Mouse (Mus musculus) gastrocnemius, postnatal 4 days (tissue): Measurements from ENCODE around the gene Ctcf. TPM values are rescaled to one million over a fixed set of nuclear protein-coding genes. Genes with fewer than 3 reads are reported as not detected.

Source experiments
- DNase-seq, 2 experiments: peaks; one replicate each; pipeline ENCODE4 v3.0.0; 2021 to 2022; ENCODE audit warnings: low spot score in 2 of 2, mixed read lengths in 2 of 2
- total RNA-seq, 2 experiments: library from RNA; stranded (reverse); gene quantifications; 2 replicates each; pipeline ENCODE4 v1.2.3; 2021

Gene Ctcf
- total RNA-seq, 2 experiments from 2014 or later = 57.4 to 58.4 TPM

- no peak for DNase-seq
Observed at GRCm38 (mm10) chr8:105699488-105700215, 63.3 kb downstream of the Ctcf start.

- DNase-seq = peak in 1 of 2 experiments; percentile 40
Observed at GRCm38 (mm10) chr8:105700566-105700965, 64.2 kb downstream of the Ctcf start.

- peak; percentile 97 for DNase-seq
Observed at GRCm38 (mm10) chr8:105700966-105701824, 64.8 kb downstream of the Ctcf start, which contains the start of the genes Acd and Pard6a. Gene Acd (minus strand): TSS chr8:105701102. Gene Pard6a (plus strand): TSS chr8:105701148.

- DNase-seq = no peak
Observed at GRCm38 (mm10) chr8:105702001-105702401, 65.6 kb downstream of the Ctcf start.

GRCm38 (mm10) chr8:105702731-105703415, 66.5 kb downstream of the Ctcf start:
- no peak for DNase-seq

- no peak for DNase-seq
Observed at GRCm38 (mm10) chr8:105704146-105704812, 67.9 kb downstream of the Ctcf start.

GRCm38 (mm10) chr8:105704955-105705354, 68.6 kb downstream of the Ctcf start:
- DNase-seq = no peak

GRCm38 (mm10) chr8:105706426-105706825, 70.1 kb downstream of the Ctcf start:
- no peak for DNase-seq

GRCm38 (mm10) chr8:105707498-105708403, 71.4 kb downstream of the Ctcf start, which contains the start of the genes 4933405L10Rik and Enkd1:
Gene 4933405L10Rik (plus strand): TSS chr8:105707655.
Gene Enkd1 (minus strand): TSS chr8:105708210.
- DNase-seq = peak; percentile 48 to 81

GRCm38 (mm10) chr8:105708675-105709074, 72.3 kb downstream of the Ctcf start:
- no peak for DNase-seq

- DNase-seq = no peak
Observed at GRCm38 (mm10) chr8:105709317-105709716, 72.9 kb downstream of the Ctcf start.

GRCm38 (mm10) chr8:105712286-105712685, 75.9 kb downstream of the Ctcf start:
- DNase-seq = no peak

- DNase-seq = peak; percentile 80 to 88
Observed at GRCm38 (mm10) chr8:105714139-105714538, 77.8 kb downstream of the Ctcf start.

GRCm38 (mm10) chr8:105715042-105715441, 78.7 kb downstream of the Ctcf start:
- no peak for DNase-seq

- DNase-seq = no peak
Observed at GRCm38 (mm10) chr8:105716302-105716945, 80.1 kb downstream of the Ctcf start.

- no peak for DNase-seq
Observed at GRCm38 (mm10) chr8:105719637-105720036, 83.3 kb downstream of the Ctcf start.

GRCm38 (mm10) chr8:105722861-105723260, 86.5 kb downstream of the Ctcf start:
- no peak for DNase-seq

GRCm38 (mm10) chr8:105725726-105726125, 89.4 kb downstream of the Ctcf start:
- no peak for DNase-seq
